Mouse (Mus musculus) cerebellum, adult 8-10 months (tissue): ENCODE data around the gene Tpp2.

Experiments used
- DNase-seq: peaks from one replicate; pipeline ENCODE4 v3.0.0; 2022

Gene Tpp2

GRCm38 (mm10) chr1:43933488-43934415 lies at the start of gene Tpp2:
Tpp2 (plus strand) TSS chr1:43933647.
- peak; percentile 94 for DNase-seq

GRCm38 (mm10) chr1:43888358-43888757 lies 45.1 kb upstream of the Tpp2 start:
- DNase-seq, result peak; percentile 49

- no peak for DNase-seq
Observed at GRCm38 (mm10) chr1:43895742-43896141, 37.7 kb upstream of the Tpp2 start.

- DNase-seq, result no peak
Observed at GRCm38 (mm10) chr1:43897131-43897530, 36.3 kb upstream of the Tpp2 start.

GRCm38 (mm10) chr1:43897987-43898386 lies 35.5 kb upstream of the Tpp2 start:
- no peak for DNase-seq

- peak; percentile 80 for DNase-seq
Observed at GRCm38 (mm10) chr1:43898991-43899714, 34.3 kb upstream of the Tpp2 start.

- no peak for DNase-seq
Observed at GRCm38 (mm10) chr1:43902417-43902816, 31.0 kb upstream of the Tpp2 start.

- no peak for DNase-seq
Observed at GRCm38 (mm10) chr1:43902855-43903254, 30.6 kb upstream of the Tpp2 start.

- no peak for DNase-seq
Observed at GRCm38 (mm10) chr1:43915428-43915827, 18.0 kb upstream of the Tpp2 start.

- no peak for DNase-seq
Observed at GRCm38 (mm10) chr1:43916854-43917253, 16.6 kb upstream of the Tpp2 start.

GRCm38 (mm10) chr1:43934416-43934810 lies 966 bp downstream of the Tpp2 start:
- DNase-seq, result no peak

- no peak for DNase-seq
Observed at GRCm38 (mm10) chr1:43939310-43939709, 5.9 kb downstream of the Tpp2 start.

GRCm38 (mm10) chr1:43941476-43942217 lies 8.2 kb downstream of the Tpp2 start:
- DNase-seq, result no peak

GRCm38 (mm10) chr1:43942814-43943213 lies 9.4 kb downstream of the Tpp2 start:
- no peak for DNase-seq

- DNase-seq, result no peak
Observed at GRCm38 (mm10) chr1:43953679-43954078, 20.2 kb downstream of the Tpp2 start.

GRCm38 (mm10) chr1:43964381-43964780 lies 30.9 kb downstream of the Tpp2 start:
- no peak for DNase-seq

GRCm38 (mm10) chr1:43966756-43967155 lies 33.3 kb downstream of the Tpp2 start:
- no peak for DNase-seq

GRCm38 (mm10) chr1:43969361-43969760 lies 35.9 kb downstream of the Tpp2 start:
- DNase-seq, result no peak

- no peak for DNase-seq
Observed at GRCm38 (mm10) chr1:43971089-43971488, 37.6 kb downstream of the Tpp2 start.

- DNase-seq, result no peak
Observed at GRCm38 (mm10) chr1:43996914-43997589, 63.6 kb downstream of the Tpp2 start.

GRCm38 (mm10) chr1:44004513-44004912 lies 71.1 kb downstream of the Tpp2 start:
- no peak for DNase-seq

GRCm38 (mm10) chr1:44015556-44015955 lies 82.1 kb downstream of the Tpp2 start:
- no peak for DNase-seq

GRCm38 (mm10) chr1:44019934-44020333 lies 86.5 kb downstream of the Tpp2 start, which contains the start of gene Mettl21c:
Mettl21c (minus strand) TSS chr1:44020034.
- DNase-seq, result no peak
